Mouse (Mus musculus): ENCODE results near the gene Sema5a.

DNA sequence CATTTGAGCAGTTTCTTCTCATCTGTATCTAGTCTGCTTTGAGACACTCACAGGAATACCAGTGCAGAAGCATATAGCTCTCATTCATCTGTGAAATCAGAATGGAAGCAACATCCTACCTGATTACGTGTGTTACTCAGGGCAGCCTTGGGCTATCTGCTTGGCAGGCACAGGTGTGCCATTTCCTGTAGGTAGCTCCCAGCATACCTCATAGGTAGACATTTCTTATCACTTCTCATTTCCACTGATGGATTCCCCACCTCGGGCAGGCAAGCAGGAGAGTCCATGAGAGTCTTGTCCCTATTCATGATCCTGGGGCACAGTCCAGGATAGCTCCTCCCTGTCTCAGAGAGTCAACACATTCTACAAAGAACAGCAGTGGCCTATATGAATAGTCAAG, 381.4 kb downstream of the Sema5a start:
- no peak for TF ChIP-seq POLR2A (IDR thresholded peaks at IDR 0.05; ENCODE audit: low read depth, low read length)
- TF ChIP-seq CTCF (conservative IDR thresholded peaks at IDR 0.05 in 1 of 2, IDR thresholded peaks at IDR 0.05 in 1 of 2; ENCODE audit: low read depth in 2 of 2, low read length in 2 of 2) = no peak
- no peak for TF ChIP-seq MAX (IDR thresholded peaks at IDR 0.05; ENCODE audit: low read length)

All from CH12.LX (cell line).